Mouse (Mus musculus) forelimb bud, embryonic 11.5 days (tissue): ENCODE results near the gene Gm11037.
"Not testable (repeated sequence)": the region's sequence is repeated elsewhere in the genome, so short reads cannot be mapped to it uniquely, and the experiment has no call there.

Source experiments
- DNase-seq: peaks from one replicate; pipeline ENCODE4 v3.0.0-alpha.2; 2012; ENCODE audit warnings: low read depth, low spot score

The Gm11037 gene

DNA sequence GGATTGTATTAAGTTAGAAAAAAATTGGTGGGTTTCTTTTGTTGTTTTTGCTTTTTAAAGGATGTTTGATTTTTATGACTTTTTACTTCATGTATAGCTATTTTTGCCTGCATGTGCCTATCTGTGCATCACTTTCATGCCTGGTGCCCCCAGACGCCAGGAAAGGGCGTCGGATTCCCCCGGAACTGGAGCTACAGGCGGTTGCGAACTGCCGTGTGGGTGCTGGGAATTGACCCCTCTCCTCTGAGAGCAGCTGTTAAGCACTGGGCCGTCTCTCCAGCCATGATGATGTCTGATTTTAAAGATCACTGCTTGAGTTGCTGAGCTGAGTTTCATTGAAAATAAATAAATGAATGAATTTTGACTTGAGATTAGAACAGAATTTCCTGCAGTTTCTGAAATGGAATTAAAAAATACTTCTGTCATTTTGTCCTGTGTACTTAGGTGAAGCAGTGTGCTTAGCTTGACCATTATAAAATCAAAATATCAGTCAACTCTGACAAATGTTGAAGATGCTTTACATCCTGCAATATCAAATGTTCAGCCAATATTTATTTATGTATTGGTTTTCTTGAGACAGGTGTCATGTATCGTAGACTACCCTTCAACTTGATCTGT, at the start of gene Gm11037:
Gene Gm11037 (plus strand): TSS at position 568 of the 618 bp plus-strand sequence.
- DNase-seq, result no peak

DNA sequence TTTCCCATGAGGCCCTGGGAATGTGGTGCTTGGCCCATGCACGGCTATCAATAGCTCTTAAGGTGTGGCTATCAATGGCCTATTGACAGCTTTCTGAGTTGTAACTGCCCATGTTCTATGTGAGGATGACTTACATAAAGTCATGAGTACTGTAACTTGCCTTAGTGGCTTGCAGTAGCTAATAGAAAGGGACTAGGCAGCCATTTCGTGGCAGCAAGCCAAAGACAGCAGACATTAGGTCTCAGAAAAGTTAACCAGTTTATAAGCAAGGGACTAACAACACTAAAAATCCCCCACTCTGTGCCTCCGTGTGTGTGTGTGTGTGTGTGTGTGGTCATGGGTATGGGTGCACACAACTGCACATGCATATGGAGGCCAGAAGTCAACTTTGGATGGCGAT, 49.1 kb upstream of the Gm11037 start:
- no peak for DNase-seq

- DNase-seq, result no peak
Measured at GRCm38 (mm10) chr2:131086667-131087390, 46.5 kb upstream of the Gm11037 start, which contains the start of gene Siglec1. TSS of gene Siglec1 (minus strand) at chr2:131086765.

DNA sequence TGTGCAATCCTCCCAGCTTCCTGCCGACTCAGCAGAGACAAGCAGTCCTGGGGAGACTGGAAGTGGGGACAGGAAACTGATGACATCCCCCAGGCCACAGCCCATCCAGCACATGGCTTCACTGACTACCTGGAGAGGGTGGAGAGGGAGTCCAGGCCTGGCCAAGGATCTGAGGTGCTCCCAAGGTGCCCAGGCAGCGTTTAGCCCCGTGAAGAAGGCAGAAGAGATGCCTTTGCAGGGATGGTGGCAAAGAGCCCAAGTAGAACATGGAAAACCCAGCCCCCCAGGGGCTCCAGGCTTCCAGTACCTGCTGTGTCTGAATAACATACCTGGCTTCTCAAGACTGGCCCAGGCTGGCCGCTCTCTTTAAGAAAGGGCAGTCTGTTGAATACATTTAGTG, 44.7 kb upstream of the Gm11037 start:
- DNase-seq, result no peak

- DNase-seq, result no peak
Measured at GRCm38 (mm10) chr2:131089634-131090033, 43.7 kb upstream of the Gm11037 start.

DNA sequence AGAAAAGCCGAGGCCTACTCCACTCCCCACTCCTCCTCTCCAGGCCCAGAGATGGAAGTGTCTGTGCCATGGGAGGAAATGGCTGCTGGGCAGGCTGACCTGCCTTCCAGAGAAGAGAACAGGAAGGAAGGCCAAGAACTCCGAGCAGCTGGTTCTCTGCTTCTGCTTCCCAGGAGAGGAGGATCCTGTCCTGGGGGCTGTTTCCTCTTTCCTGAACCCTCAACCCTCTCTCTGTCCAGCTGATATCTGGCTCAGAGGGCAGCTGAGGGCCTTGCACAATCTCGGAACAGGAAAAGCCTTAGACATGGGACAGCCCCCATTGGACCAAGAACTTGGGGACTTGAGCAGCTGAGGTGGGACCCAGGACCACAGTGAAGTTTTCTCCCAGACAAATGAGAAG, 42.4 kb upstream of the Gm11037 start:
- DNase-seq, result no peak

GRCm38 (mm10) chr2:131093577-131093976, 39.7 kb upstream of the Gm11037 start:
- DNase-seq, result no peak

DNA sequence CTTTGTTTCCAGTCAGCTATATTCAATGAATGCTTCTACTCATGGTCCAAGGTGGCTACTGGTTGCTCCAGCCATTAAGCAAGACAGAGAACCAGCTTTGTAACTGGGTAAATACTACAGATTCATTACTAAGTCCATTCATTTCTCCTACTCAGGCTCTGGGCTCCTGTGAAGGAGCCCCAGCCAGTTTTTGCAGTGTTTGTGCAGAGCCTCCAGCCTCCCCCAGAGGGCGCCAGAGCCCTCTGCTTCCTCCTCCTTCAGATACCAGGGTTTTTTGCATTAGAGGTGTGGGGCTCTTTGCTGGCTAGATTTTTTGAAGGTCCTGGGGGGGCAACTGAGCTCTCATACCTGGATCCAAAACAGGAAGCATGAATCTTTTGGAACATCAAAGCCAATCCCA, 38.5 kb upstream of the Gm11037 start:
- DNase-seq, result peak; percentile 81

- DNase-seq, result peak; percentile 60
Measured at GRCm38 (mm10) chr2:131096101-131096795, 37.0 kb upstream of the Gm11037 start.

DNA sequence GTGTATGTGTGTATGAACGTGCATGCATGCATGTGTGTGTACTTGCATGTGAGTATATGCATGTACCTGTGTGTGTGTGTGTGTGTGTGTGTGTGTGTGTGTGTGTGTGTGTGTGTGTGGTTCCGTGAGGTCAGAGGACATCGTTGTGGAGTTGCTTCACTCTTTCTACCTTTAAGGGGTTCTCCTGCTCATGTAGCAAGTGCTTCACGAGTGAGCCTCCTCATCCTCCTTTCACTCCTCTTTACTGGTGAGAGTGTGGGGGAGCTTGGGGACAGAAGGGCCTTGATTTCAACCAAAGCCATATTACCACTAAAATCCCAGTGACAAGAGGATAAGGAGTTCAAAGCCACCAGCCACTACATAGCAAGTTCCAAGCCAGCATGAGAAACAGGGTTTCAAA, 36.2 kb upstream of the Gm11037 start:
- DNase-seq, result no peak

GRCm38 (mm10) chr2:131101530-131101929, 31.8 kb upstream of the Gm11037 start:
- no peak for DNase-seq

- DNase-seq, result no peak
Measured at GRCm38 (mm10) chr2:131104021-131104420, 29.3 kb upstream of the Gm11037 start.

- DNase-seq, result not testable (repeated sequence)
Measured at GRCm38 (mm10) chr2:131105061-131105460, 28.2 kb upstream of the Gm11037 start.

DNA sequence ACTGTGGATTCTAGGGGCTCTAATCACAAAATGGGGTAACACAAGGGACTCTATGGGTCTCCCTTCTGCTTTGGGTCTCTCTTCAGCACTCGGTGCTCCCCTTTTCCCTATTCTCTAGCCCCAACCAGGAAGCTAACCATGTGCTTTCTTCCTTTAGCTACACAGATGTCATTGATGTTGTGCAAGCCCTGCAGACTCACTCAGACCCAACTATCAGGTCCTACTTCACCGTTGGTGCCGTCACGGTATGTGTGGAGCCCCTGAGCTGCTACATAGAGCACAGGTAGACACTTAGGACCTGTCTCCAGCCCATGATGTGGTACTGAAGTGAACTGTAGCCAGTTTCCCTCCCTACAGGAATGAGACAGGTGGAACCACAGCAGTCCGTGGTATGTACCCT, 27.3 kb upstream of the Gm11037 start:
- no peak for DNase-seq

DNA sequence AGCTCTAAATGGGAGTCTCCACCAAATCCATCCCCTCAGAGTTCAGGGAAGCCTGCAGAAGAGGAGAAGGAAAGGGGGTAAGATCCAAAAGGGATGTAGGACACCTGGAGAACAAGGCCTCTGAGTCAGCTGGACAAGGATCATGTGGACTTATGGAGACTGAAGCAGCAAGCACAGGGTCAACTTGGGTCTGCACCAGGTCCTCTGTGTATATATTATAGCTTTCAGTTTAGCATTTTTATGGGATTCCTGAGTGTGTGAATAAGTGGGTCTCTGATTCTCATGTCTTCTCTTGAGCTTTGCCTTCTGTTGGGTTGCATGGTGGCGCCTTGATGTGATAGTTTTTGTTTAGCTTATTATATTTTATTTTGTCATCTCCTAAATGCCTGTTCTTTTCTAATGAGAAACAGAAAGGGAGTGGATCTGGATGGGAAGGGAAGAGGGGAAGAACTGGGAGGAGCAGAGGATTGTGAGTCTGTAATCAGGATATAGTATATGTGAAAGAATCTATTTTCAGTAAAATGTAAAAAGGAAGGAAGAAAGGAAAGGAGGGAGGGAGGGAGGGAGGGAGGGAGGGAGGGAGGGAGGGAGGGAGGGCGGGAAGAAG, 14.2 kb upstream of the Gm11037 start:
- DNase-seq, result no peak

- DNase-seq, result no peak
Measured at GRCm38 (mm10) chr2:131124166-131124565, 9.1 kb upstream of the Gm11037 start.

GRCm38 (mm10) chr2:131125157-131125963, 7.9 kb upstream of the Gm11037 start:
- DNase-seq, result no peak

DNA sequence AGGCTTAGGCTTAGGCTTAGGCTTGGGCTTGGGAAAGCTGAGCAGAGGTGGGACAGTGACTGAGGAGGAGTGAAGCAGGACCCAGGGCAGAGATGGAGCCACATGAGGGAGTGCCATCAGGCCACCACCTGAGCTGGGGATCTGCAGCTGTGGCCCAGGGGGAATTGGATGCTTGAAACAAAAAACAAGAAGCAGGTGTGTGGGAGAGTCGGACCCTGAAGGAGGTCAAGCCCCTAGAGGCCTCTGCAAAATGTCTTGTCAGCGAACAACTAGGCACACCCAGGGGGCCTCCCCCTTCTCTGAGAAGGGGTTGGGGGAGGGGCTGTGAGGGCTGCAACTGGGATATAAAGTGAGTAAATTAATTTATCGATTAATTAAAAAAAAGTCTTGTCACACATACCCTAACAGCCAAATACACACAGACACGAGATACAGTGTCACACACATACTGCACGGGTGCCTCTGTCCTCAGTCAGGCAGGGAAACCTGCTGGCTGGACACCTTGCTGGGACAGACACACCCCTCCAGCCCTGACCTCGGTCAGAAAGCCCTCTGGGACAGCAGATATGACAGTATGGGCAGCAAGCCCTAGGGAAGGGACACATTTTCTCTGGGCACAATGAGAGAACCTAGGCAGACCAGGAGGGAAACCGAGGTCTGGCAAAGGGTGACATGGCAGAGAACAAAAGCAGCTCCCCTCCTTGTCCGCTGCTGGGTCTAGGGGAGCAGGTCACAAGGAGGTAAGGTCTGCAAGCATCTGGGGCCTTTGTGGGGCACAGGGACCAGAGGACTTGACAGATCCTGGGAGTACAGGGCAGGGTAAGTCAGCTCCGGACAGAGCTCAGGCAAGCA, 7.1 kb upstream of the Gm11037 start:
- DNase-seq, result no peak

GRCm38 (mm10) chr2:131127161-131127730, 6.1 kb upstream of the Gm11037 start, which contains the start of gene Hspa12b:
TSS of gene Hspa12b (plus strand) at chr2:131127280.
- peak; percentile 77 for DNase-seq

DNA sequence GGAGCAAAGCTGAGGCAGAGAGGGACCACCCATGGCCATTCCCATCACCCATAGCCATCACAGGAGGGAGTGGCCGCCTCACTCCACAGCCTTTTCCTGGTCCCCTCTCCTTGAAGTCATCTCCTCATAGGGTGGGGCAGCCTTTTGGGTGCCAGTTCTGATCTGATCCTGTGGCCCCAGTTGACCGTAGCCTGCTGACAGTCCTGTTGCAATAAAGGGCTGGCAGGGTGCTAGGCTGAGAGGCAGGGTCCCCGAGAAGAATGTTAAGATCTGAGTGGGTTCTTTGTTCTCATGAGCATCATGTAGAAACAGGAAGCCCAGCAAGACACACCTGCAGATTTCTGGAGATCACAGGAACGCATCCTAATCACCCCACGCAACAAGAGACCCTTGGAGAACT, 5.1 kb upstream of the Gm11037 start:
- DNase-seq, result no peak
